Mouse (Mus musculus): ENCODE measurements at regions not wholly inside any gene's neighbourhood (a gene's known extent, or its start where the extent isn't known, plus 50 kb on each side); places are given as distances from the start of the nearest gene placed in this dataset.

GRCm38 (mm10) chr5:116864275-116864674, 251.6 kb downstream of the Suds3 start:
- TF ChIP-seq CTCF (IDR thresholded peaks at IDR 0.05; ENCODE audit: extremely low read depth, insufficient read depth, low read length), result no peak
- TF ChIP-seq POLR2A (IDR thresholded peaks at IDR 0.05; ENCODE audit: extremely low read depth, insufficient read depth, low read length), result no peak

Data from cortical plate, adult 2 months (tissue).